Mouse (Mus musculus) 416B (cell line): ENCODE measurements at regions not wholly inside any gene's neighbourhood (a gene's known extent, or its start where the extent isn't known, plus 50 kb on each side); places are given as distances from the start of the nearest gene placed in this dataset.
A peak's percentile ranks its signal among the peaks of the same experiment; 100 is the strongest.

Experiments
- DNase-seq: peaks from one replicate; pipeline ENCODE4 v3.0.0; 2011; ENCODE audit warnings: low read depth

DNA sequence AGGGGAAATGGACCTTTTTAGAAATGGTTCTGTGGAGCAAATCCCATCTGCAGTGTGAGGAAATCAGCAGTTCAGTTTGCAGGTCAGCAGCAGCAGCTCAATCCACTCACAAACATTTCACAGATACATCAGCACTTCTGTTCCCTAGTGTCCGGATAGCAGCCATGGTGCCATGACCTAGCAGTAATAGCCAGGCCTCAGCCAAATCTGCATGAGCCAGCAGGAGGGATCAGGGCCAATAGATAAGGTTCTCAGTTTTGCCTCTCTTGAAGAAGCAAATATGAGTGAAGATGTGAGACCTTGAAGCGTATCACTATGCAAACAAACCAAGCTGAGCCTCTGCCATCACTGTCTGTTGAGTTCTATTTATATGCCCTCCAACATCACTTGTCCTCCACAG lies 380.7 kb upstream of the Chrm3 start:
- no peak for DNase-seq

DNA sequence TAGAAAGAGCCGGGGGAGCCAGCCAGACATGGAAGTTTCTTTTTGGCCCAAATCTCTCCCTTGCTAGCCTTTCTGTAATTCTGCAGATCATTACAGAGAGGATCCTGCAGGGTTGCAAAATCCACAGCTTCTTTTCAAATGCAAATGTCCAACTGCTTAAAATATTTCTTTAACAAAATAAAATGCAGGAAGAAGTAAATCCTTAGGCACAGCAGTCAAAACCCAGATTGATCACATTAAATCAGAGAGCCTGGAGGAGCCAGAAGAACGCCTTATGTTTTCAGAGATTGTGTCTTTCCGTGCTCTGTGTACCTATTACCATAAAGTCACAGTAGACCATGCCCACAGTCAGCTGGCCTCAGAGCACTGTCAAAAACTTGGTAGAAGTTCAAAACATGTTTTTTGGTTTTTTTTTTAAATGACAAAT lies 365.1 kb upstream of the Chrm3 start:
- no peak for DNase-seq

DNA sequence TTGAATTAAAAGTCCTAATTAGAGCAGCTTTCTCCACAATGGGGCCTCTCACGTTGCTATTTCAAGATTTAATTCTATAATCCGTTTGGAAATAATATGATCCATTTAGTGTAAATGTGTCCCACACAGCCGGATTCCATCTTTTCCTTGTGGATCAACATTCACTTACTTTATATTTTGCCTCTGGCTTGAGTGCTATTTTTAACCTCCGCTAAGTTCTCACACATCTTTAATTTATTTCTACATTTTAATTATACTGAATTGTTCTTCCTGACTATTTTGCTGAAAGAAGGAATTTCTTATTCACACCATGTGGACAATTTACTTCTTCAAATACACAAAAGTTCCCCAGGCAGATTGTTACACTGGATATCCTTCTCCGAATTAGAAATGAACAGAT lies 364.7 kb upstream of the Chrm3 start:
- no peak for DNase-seq

DNA sequence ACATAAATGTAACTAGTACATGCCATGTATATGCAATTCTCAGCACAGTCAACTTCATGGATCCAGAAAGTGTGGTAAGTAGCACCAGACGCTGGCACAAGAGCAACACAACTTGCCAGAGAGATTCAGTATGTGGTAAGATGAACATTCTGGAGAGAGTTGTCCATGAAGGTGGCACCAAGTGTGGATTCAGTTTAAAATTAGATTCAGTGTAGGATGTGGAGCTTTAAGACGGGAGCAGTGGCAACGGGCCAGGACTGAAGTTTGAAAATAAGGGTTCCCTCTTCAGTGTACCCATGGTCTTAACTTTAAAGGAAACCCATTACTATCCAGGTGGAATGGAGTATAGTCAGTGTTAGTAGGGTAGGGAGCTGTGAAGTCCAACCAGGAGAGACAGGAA lies 360.0 kb upstream of the Chrm3 start:
- no peak for DNase-seq

DNA sequence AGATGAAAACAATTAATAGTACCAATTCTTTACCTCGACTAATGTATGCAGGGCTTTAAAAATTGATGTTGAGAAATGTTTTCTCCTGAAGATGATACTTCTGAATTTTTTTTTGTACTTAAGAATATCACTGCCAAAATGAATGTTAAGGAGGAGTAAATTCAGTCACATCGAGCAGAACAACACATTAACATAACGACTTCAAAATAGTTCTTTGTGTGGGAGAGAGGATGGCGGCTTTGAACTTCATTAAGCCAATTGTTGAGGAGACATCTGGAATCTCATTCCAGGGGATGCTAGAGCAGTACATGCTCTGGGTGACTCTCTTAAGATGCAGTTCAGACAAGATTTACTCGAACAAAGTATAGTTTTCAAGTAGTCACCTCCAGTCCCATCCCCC lies 350.8 kb upstream of the Chrm3 start:
- DNase-seq: no peak

DNA sequence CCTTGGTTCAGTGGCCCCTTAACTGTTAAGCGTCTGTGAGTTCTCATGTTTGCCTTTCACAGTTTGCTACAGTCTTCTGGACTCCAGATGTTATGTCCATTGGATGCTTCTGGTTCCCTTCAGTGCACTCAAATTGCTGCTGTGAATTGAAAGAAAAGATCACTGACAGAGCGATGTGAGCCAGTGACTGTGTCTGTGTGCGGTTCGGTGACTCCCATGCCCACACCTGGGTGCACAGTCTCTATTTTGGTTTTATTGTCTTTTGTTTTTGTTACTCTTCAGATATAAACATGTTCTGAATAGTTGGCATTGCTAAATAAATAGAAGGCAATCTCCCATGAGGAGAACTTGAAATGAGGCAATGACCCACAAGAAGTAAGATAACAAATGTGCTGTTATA lies 350.3 kb upstream of the Chrm3 start:
- no peak for DNase-seq

DNA sequence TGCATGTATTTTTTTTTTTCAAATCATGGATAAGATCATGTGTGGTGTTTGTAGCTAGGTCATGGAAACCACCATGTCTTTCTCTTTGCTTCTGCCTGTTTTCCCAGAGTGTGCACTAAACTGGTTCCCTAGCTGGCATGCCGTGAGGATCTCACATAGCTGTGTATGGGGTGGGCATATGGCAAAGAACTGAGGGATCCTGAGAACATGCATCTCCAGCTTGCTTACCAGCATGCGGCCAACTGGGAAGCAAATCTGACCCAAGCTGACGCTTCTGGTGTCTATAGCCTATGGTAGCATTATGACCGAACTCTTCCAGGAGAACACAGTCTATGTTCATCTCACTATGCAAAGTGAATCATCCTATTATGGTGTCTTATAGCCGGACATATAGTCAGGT lies 336.5 kb upstream of the Chrm3 start:
- no peak for DNase-seq

DNA sequence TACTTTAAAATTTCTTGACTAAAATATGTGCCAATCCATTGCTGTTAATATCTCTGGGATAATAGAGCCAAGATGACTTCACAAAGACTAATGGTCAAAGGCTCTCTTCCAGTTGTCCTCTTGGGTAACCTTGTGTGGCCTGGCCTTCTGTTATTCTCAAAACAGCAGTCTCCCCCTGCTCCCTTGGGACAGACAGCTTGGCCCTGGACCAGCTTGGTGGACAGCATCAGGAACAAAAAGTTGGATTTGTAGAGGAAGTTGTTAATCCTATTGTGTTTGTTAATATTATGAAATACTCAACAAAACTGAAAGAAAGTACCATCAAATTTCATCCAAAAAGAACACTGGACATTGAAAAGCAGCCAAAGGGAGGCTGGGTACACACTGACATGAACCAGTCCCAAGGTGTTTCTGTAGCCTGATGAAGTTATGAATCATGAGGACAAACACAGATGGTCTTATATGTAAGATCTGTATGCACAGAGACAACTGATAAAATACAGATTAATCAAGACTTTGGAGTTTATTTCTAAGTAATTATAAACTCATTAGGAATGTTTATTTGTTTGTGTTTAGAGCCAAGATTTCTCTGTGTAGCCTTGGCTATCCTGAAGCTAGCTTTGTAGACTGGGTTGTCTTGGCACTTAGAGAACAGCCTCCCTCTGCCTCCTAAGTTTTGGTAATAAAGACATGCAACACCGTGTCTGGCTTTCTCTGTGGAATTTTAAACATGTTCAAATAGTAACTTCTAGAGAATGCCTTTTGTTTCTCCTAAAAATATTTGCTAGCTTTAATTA lies 335.7 kb upstream of the Chrm3 start:
- no peak for DNase-seq

DNA sequence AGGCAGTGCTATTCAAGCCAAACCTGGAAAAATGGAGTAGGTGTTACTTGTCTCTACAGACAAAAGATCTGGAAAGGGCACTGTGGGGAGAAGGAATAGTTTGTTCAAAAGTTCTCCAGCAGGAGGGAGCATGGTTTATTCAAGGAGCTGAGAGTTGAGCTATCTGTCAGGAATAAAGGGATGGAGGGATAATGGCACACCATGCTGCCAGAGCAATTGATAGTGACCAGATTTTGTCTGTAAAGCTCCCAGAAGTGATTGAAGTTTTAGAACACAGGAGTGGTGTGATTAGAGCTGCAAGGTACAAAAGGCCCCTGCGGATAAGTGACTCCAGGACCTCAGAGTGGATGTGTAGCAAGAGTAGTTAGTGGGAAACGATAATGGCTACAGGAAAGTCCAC lies 330.7 kb upstream of the Chrm3 start:
- DNase-seq: no peak

DNA sequence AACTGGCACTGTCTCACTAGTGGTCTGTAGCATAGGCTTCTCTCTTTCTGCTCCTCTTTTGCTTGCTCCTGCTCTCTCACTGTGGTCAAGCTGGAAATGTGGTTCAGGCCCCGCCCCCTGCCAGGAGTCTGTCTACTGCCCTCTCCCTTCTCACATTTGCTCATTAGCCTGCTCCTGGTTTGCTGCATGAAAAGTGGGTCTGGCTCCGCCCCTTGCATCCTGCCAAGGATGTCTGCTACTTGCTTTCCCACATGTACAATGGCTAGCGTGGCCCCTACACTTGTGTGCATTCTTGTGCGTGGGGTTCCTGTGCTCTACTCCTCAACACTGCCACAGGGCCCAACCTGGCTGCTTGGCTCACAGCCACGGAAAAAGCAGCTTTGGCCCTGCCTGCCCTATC lies 326.7 kb upstream of the Chrm3 start:
- DNase-seq: no peak

DNA sequence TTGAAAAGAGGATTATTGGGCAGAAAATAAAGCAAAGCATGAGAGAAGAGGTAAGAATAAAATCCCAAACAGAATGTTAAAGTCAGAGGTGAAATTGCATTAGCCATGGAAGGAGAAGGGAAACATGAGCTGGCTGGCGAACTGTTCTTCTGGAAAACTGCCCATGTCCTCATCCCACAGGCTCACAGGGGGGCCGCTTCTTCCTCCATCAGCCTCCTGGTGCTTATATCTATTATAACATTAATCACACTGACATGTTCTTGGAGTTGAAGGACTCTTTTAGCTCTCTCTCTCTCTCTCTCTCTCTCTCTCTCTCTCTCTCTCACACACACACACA lies 293.4 kb upstream of the Chrm3 start:
- DNase-seq: no peak

DNA sequence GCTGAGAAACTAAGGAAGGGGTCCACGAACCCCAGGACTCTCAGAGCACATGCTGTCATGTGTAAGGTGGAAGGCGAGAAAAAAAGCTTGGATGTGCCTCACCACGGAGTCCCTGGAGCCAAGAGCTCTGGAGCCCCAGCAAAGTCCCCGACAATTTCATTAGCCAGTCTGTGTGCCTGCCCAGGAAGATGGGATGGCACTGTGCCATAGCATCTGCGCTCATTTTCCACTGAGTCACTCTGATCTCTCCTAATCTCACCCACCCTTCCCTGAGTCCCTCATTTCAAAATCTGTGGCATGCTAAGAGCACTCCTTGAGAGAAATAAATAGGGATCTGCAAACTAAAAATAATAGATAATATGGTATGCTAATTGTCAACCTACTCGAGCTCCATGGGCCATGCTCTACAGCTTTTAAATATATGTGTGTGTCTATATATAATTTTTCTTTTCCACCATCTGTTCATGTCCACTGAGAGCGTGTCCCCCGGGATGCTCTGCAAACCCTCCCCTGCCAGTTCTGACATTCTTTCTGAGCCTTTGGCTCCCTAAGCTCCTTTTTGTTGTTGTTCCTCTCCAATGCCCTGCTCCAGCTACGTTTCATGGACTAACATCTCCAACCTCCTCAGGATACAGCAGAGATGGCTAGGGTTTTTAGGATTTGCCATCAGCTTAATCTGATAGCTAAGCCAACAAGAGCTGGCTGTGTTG lies 292.9 kb upstream of the Chrm3 start:
- no peak for DNase-seq

DNA sequence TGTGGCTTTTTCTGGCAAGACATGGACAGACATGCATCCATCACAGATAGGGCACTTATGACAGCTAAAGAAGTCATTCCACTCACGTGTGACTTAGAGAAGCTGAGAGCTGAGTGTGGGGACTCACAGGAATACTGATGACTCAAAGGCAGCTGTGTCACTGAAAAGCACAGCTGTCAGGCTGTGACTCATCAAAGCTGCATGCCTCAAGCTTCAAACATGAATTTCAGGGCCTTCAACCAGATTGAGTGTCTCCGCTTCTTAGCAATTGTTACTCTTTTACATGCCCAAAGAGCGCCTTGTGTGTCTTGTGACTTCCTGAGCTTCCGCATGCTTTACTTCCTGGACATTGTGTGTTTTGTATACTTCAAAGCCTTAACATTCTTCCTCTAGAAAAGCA lies 276.2 kb upstream of the Chrm3 start:
- peak; percentile 1 for DNase-seq

DNA sequence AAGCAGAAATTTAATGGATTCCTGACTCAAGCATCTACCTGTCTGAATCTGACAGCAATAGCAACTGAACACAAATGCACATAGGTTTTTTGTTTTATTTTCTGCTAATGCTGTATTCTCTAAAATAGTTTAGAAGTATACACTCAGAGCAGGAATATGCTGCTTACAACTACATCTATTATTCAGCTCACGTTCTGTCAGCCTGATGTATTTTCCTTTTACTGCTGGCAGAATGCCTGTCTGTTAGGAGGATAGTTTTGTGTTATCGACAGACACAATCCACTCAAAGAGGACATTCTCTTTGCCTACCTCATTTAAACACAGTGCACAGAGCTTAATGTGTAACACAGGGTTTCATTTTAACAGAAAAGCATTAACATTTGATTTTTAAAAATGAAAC lies 269.8 kb upstream of the Chrm3 start:
- no peak for DNase-seq

DNA sequence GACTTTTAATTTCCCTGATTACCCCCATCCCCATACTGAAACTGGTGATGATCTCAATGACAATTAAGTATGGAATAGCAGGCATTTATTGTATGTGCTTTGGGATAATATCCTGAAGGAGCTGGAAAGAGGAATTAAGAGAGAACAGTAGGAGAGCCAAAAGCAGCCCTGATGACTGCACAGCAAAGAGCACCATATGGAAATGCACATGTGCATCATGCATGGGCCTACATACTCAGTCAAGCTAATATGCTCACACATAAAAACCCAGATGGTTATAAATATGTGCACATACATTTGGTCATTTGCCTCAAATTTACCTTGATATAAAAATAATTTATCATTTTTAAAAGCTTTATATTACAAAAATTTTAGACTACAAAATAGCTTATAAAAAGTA lies 259.0 kb upstream of the Chrm3 start:
- DNase-seq: no peak

DNA sequence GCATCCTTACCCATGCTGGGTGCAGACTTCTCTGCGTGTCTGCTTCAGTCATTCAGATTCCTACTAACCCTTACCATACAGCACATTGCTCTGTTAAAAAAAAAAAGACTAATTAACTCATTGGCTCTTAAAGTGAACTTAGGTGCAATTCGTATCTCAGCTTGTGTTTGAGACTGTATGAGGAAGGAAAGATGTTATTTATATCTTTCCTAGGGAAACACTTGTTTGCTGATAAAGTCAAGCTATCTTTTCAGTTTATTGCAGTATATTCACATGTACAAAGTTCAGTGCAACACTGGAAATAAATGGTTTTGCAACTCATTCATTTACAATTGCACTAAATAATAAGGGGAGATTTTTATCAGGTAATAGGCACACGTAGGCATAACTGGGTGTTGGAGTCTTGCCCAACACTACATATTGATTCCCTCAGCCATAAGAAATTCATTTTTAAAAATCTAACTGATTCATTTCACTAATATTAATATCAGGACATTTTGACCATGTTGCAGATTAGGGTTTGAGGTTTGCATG lies 257.8 kb upstream of the Chrm3 start:
- DNase-seq: no peak

DNA sequence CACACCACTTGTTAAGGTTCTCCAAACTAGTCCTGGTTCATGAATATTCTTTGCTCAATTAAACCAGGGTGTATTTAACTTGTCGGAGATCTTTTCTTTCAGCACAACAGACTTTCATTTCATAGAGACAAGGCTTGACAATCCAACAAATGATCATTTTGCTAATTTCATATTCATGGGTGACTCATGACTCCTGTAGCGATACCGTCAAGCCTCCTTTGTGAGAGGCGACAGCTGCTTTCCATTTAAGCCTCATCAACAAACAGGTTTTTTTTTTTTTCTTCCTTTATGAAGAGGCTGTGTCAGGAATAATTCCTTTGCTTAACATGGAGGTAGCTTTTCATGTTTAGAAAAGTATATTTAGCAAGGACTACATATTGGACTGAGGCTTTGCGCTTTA lies 214.3 kb upstream of the Chrm3 start:
- DNase-seq: no peak

DNA sequence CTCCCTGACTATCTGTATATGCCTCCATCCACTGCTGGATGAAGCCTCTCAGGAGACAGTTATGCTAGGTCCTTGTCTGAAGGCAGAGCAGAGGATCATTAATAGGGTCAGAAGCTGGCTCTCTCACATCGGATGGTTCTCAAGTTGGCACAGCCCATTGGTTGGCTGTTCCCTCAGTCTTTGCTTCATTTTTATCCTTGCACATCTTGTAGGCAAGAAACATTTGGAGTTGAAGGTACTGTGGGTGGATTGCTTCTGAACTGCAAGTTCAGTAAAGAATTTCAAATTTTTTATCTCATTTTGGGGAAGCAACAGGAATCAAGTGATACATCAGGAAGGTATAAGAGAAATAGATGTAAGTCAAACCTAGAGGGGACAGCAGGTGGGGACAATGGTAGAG lies 206.2 kb upstream of the Chrm3 start:
- DNase-seq: no peak

DNA sequence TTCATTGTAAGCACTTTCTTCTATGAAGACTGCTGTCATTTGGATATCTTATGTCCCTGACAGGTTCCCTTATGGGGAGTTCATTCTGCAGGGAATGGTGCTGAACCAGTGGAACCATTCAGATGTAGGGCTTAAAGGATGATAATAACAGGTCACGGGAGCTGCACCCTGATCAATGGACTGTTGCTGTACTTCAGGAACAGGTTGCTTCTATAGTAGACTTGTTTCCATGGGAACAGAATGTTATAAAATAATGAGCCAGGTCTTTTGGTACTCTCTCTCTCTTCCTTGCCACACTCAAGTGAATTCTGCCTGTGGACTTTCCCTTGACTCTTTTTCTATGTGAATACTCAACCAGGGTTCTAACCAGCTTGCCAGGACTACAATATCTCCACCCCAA lies 196.9 kb upstream of the Chrm3 start:
- DNase-seq: no peak

DNA sequence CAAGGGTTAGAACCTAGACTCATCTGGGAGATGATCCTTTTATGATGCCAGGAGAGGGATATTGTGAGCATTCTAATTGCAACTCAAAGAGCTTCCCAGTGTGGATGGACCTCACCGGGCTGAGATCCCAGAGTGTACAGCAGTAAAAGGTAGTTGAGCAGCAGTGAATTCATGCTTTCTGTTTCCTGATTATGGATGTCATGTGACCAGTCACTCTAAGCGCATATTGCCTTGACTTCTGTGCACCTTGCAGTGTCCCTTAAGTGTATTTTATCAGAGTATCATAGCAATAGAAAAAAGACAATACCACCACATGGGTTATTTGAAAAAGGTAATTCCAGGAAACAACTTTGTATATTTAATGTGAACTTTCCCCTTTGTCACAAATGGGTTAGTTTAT lies 193.9 kb upstream of the Chrm3 start:
- DNase-seq: no peak

DNA sequence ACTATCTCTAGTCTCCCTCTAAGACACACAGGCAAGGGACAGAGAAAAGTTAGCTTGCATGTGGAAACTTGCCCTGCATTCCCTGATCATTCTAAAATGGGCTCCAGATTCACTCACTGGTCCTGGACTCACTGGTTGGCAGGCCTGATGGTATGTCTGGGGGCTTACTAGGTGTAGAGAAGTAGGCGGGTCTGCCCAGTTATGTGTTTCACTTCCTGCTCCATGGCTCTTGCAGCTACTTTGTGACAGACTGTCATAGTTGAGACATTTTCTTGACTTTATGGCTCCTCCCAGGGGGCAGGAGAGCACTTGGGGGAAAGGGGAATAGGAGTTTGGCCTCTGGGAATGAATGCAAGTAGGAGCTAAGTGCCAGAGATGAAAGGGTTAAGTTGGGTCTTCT lies 182.1 kb upstream of the Chrm3 start:
- DNase-seq: no peak

DNA sequence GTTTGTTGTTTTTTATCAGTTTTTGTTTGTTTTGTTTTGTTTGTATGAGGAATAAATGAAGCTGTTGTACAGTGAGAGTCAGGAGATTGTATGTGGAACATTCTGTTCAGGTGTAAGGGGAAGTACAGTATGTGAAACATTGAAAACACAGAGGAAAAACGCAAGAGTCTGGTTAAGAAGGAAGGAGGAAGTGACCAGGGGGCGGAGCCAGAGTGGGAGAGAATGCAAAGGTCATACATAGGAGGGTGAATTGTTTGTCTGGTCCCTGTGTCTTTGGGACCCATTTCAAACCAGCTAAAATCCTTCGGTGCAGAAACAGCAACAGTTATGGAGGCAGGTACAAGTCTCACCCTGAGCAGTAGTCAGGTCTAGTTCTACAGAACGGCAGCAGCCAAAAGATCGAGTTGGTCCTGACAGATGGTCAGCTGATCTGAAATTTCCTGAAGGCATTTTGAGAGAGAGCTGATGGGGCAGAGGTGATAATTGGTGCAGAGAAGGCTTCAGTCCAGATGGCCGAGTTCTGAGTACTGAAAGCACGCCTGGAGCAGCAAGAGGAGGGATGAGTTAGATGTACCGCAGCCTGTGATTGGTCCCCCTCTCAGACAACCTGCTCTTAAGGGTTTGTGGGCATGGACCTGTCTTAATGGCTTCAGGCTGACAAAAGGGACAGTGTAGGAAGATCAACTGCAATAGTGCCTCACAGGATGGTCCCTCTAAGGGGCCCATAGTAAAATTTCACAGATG lies 179.7 kb upstream of the Chrm3 start:
- no peak for DNase-seq

DNA sequence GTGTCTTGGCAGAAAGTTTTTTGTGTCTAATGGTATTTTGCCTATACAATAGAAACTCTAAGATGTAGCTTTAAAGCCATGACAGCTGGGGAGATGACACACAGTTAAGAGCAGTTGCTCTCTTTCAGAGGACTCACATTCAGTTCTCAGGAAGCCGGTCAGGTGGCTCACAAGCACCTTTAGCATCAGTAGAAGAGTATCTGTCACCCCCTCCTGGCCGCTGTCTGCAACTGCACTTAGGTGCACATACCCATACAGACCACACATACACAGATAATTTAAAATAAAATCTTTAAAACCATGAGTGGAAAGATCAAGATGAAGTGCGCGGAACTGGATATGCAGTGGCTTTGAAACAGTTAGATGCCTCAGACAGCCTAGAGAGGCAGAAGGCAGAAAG lies 178.3 kb upstream of the Chrm3 start:
- peak; percentile 12 for DNase-seq
